Mouse (Mus musculus): Measurements from ENCODE around the gene Iqsec1.
A peak's percentile ranks its signal among the peaks of the same experiment; 100 is the strongest.

Iqsec1 gene

GRCm38 (mm10) chr6:90885626-90886025, 102.9 kb downstream of the Iqsec1 start:
- DNase-seq, result no peak

- DNase-seq, result no peak
These were observed 103.9 kb downstream of the Iqsec1 start for GRCm38 (mm10) chr6:90884631-90885030.

GRCm38 (mm10) chr6:90880975-90881374, 107.5 kb downstream of the Iqsec1 start:
- DNase-seq, result no peak

GRCm38 (mm10) chr6:90880404-90880803, 108.1 kb downstream of the Iqsec1 start:
- no peak for DNase-seq

- DNase-seq, result no peak
These were observed 116.9 kb downstream of the Iqsec1 start for GRCm38 (mm10) chr6:90871581-90871980.

GRCm38 (mm10) chr6:90868033-90868432, 120.5 kb downstream of the Iqsec1 start:
- no peak for DNase-seq

GRCm38 (mm10) chr6:90861370-90861769, 127.1 kb downstream of the Iqsec1 start:
- DNase-seq, result no peak

DNA sequence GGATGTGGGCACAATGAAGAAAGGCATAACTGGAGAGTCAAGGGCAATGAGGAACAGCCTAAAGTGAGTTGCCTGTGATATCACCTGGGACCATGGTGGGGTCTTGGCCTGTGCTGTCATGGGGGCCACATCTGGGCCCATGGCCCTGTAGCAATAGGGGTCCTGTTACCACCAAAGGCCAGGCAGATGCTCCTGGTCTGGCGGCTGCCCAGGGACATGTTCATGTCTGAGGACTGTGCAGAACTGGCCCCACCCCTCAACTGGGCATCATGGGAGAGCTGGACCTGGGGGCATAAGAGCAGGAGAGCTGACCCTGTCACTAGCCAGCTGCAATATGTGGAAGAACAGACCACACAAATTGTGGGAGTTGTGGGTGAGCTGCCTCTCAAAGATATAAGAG, 130.6 kb downstream of the Iqsec1 start:
- no peak for DNase-seq

- DNase-seq, result no peak
These were observed 136.1 kb downstream of the Iqsec1 start for GRCm38 (mm10) chr6:90852360-90852759.

GRCm38 (mm10) chr6:90848068-90848467, 140.4 kb downstream of the Iqsec1 start:
- no peak for DNase-seq

DNA sequence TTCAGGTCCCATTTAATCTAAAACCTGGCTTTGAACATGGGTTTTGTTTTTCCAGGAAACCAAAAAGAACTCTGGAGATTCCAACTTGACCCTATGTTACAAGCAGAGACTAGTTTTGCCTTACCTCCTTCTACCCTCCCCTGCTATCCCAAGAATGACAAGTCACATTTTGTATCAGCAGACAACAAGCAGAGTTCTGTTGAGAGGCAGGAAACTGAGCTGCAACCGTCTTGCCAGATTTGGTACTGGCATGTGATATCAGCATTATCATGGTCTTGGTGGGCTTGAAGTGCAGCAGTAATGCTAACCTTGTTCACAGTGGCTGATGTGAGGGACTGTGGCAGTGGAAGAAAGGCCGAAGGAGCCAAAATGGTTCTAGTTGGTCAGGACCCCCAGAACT, 141.0 kb downstream of the Iqsec1 start:
- no peak for DNase-seq

DNA sequence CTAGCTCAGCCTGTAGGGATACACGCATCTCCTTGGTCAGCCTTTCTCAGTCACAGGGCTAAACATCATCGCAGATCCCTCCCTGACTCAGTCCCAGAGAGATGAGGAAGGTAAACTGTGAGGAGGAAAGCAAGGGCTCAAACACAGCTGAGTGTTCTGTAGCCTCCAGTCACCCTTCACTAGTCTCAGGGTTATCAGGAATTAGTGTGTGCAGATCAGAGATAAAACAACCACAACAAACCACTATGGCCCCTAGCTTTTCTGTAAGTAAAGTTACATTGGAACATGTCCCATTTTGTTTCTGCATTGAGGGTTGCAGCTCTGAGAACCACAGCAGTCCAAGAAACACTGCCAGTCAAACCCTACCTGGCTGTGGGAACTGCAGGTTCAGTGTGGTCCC, 148.5 kb downstream of the Iqsec1 start:
- no peak for DNase-seq

- no peak for DNase-seq
These were observed 151.7 kb downstream of the Iqsec1 start for GRCm38 (mm10) chr6:90836749-90837148.

GRCm38 (mm10) chr6:90829536-90829935, 158.9 kb downstream of the Iqsec1 start:
- DNase-seq, result no peak

GRCm38 (mm10) chr6:90825063-90825462, 163.4 kb downstream of the Iqsec1 start:
- peak in 1 of 2 experiments; percentile 14 for DNase-seq

- no peak for DNase-seq
These were observed 165.2 kb downstream of the Iqsec1 start for GRCm38 (mm10) chr6:90823322-90823721.

DNA sequence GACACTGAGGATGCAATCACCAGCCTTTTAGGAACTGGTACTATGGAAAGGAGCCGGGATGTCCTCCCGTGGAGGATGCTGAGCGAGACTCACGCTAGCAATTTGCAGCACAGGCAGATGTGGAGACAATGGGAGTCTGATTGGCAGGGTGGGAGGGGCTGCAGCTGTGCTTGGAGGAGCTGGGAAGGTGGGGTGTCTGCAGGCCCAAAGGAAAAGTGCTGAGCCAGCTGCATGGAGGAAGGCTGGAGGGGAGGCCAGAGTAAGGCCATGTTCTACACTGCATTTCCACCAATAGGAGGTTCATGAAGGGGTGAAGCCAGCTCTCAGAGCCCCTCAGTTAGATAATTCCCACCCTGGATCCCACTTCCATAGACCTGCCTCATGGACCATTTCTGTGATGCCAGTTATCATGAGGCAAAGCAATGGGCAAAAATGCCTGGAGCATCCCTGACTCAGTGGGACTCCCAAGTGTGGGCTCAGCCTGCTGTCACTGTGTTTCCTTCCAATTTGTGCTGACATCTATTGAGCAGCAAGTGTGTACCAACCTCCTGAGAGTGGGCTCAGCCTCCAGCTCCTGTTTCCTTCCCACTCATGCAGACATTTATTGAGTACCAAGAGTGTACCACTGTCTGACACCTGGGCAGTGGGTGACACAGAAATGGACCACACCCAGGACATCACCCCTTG, 166.4 kb downstream of the Iqsec1 start:
- DNase-seq, result no peak

DNA sequence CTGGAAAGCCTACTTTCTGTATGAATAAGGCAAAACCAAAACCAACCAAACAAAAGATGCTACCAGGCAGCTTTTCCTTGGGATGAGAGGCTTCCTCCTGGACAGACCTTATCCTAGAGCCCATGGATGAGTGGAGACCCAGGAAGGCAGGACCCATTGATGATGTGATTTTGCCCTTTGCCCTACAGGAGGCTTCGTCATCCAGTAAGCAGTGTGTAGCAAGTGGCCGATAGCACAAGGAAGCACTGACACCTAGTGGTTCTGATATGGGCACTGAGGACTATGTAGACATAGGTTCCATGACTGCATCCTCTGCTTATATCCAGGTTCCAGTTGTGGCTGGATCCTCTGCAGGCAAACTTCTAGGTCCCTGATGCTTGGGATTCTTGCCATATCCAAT, 168.6 kb downstream of the Iqsec1 start:
- no peak for DNase-seq

GRCm38 (mm10) chr6:90818956-90819355, 169.5 kb downstream of the Iqsec1 start:
- peak in 1 of 2 experiments; percentile 38 for DNase-seq

GRCm38 (mm10) chr6:90816551-90816950, 171.9 kb downstream of the Iqsec1 start:
- no peak for DNase-seq

DNA sequence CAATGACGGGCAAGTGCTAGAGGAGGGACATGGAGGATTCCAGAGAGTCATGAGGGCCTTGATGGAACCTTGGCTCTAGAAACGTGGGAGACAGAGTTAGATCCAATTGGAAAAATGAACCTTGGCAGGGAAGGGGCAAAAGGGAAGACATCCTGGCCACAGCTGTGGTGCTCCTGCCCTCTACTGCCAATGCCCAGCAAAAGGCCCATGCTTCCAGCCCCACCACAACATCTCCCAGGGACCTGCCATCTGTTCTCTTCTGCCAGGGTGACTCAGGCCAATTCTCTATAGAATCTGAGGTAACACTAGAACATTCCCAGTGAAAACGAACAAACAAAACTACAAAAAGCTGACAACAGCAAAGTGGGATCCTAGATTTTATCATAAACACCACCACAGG, 173.1 kb downstream of the Iqsec1 start:
- DNase-seq, result no peak

DNA sequence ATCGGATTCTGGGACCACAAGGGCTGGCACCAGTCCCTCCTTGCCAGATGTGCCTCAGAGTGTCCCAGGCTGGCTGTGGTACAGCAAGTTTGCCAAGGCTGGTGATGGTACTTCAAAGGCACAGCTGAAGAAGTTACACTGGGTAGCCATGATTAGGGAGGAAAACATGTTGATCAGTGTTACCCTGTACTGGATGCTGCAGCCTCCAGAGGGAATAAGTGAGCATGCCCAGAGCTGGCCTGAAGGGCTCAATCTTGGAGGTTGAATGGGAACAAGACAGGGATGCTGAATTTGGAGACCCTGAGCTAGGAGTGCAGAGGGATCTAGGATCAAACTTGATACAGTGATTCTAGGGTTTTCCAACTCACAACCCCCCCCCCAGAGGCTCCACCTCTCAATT, 175.0 kb downstream of the Iqsec1 start:
- no peak for DNase-seq

DNA sequence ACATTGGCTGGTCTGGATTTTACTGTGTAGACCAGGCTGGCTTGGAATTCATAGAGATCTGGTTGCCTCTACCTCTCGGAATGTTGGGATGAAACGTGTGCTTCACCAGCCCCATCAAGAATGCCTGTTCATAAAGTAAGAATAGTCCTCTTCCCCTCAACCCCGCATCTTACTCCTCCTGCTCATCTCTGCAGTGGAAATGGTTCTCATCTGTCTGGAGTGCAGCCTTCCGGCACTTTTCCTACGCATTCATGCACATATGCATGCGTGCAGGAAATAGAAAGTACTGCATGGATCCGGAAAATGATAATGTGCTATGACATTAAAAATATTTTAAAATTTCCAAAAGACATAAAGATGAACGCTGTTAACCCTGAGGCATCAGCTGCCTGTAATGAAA, 175.9 kb downstream of the Iqsec1 start:
- no peak for DNase-seq

GRCm38 (mm10) chr6:90812072-90812471, 176.4 kb downstream of the Iqsec1 start:
- no peak for DNase-seq

DNA sequence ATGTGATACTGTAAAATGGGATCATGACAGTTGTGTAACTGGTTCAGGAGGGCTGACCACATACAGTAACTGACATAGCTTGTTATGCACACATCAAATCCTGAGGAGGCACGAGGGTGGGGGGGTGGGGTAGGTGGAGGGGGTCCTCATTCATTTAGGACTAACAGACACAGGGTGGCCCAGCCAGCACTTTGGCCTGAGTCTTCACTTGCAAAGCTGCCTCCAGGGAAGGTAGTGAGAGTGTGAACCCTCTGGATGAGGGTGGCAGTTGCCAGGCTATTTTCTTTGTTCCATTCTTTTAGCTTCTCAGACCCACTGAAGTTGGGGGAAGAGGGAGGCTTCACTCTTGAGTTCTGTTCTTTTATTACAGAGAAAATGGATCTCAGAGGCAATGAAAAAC, 177.9 kb downstream of the Iqsec1 start:
- DNase-seq, result no peak
